Mouse (Mus musculus) MEL (cell line): ENCODE measurements at regions not wholly inside any gene's neighbourhood (a gene's known extent, or its start where the extent isn't known, plus 50 kb on each side); places are given as distances from the start of the nearest gene placed in this dataset.

Experiments used
- BHLHE40 ChIP-seq: IDR thresholded peaks from 2 replicates; pipeline ENCODE4 v1.6.1; 2012; ENCODE audit warnings: low read depth, mild to moderate bottlenecking, inconsistent platforms, low read length, improper control_type of control experiment, borderline replicate concordance
- CHD2 ChIP-seq: IDR thresholded peaks from 2 replicates; pipeline ENCODE4 v1.6.1; 2011; ENCODE audit warnings: low read length, improper control_type of control experiment
- CTCF ChIP-seq, 3 experiments: IDR thresholded peaks in 2 of 3; conservative IDR thresholded peaks in 1 of 3; 2 replicates each; pipeline ENCODE4 v1.5.1; 2011 to 2012; ENCODE audit warnings: low read length in 3 of 3, low read depth in 2 of 3, mild to moderate bottlenecking in 2 of 3, improper control_type of control experiment in 1 of 3, inconsistent platforms in 1 of 3, mixed read lengths in 1 of 3, moderate library complexity in 1 of 3; ENCODE audit not compliant: control insufficient read depth in 1 of 3, insufficient read depth in 1 of 3, poor library complexity in 1 of 3, severe bottlenecking in 1 of 3
- ELF1 ChIP-seq: IDR thresholded peaks from 2 replicates; pipeline ENCODE4 v1.6.1; 2014; ENCODE audit warnings: low read depth, mild to moderate bottlenecking, inconsistent platforms, low read length, improper control_type of control experiment, moderate library complexity
- EP300 ChIP-seq, 2 experiments: IDR thresholded peaks; 2 replicates each; pipeline ENCODE4 v1.6.1; 2011; ENCODE audit warnings: improper control_type of control experiment in 2 of 2, low read length in 2 of 2, low read depth in 1 of 2, mild to moderate bottlenecking in 1 of 2
- GABPA ChIP-seq: IDR thresholded peaks from 2 replicates; pipeline ENCODE4 v1.6.1; 2012; ENCODE audit warnings: low read depth, mild to moderate bottlenecking, inconsistent platforms, low read length, improper control_type of control experiment, moderate library complexity
- GATA1 ChIP-seq: IDR thresholded peaks from 2 replicates; pipeline ENCODE4 v1.6.1; 2011; ENCODE audit warnings: low read depth, low read length, improper control_type of control experiment
- MAFK ChIP-seq: IDR thresholded peaks from 2 replicates; pipeline ENCODE4 v1.6.1; 2011; ENCODE audit warnings: low read depth, mild to moderate bottlenecking, low read length, improper control_type of control experiment, borderline replicate concordance
- MAX ChIP-seq: IDR thresholded peaks from 2 replicates; pipeline ENCODE4 v1.6.1; 2011; ENCODE audit warnings: low read length, improper control_type of control experiment
- MYC ChIP-seq: IDR thresholded peaks from 2 replicates; pipeline ENCODE4 v1.6.1; 2011; ENCODE audit warnings: low read depth, mild to moderate bottlenecking, low read length, improper control_type of control experiment, moderate library complexity
- POLR2AphosphoS2 ChIP-seq: IDR thresholded peaks from 2 replicates; pipeline ENCODE4 v1.6.1; 2011; ENCODE audit warnings: low read length, improper control_type of control experiment
- USF2 ChIP-seq, 2 experiments: IDR thresholded peaks; 2 replicates each; pipeline ENCODE4 v1.6.1; 2011 to 2012; ENCODE audit warnings: improper control_type of control experiment in 2 of 2, low read length in 2 of 2, borderline replicate concordance in 1 of 2, inconsistent platforms in 1 of 2, low read depth in 1 of 2, mild to moderate bottlenecking in 1 of 2; ENCODE audit not compliant: insufficient read depth in 1 of 2
- ZKSCAN1 ChIP-seq: IDR thresholded peaks from 2 replicates; pipeline ENCODE4 v1.6.1; 2012; ENCODE audit warnings: low read depth, mild to moderate bottlenecking, inconsistent platforms, low read length, improper control_type of control experiment, moderate library complexity

DNA sequence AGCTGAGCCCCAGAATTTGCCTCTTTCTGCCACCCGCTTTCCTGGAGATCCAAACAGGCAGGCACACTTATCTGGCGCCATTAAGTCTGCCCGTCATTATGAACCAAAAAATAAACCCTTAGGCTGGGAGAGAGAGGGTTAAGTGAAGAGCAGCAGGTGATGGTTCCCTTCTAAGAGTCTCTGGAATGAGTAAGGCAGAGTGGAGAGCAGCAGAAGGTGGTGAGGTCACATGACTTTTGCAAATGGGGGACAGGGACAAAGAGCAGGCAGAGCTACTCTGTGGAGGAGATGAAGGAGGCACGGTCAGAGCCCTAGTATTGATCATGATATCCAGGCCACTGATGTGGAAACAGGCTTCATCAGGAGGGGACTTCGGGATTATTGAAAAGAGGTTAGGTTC, 64.2 kb upstream of the Gadl1 start:
- TF ChIP-seq ZKSCAN1 (no peak), POLR2AphosphoS2 (no peak), ELF1 (no peak), CTCF (IDR thresholded peaks at IDR 0.05 in 2 of 3, conservative IDR thresholded peaks at IDR 0.05 in 1 of 3; ENCODE audit: control insufficient read depth in 1 of 3, insufficient read depth in 1 of 3, low read depth in 2 of 3, low read length in 3 of 3, poor library complexity in 1 of 3, severe bottlenecking in 1 of 3) (no peak), MAX (no peak), BHLHE40 (no peak), GATA1 (no peak), EP300 (IDR thresholded peaks at IDR 0.05; ENCODE audit: low read depth in 1 of 2, low read length in 2 of 2) (no peak), MAFK (no peak), MYC (no peak), GABPA (no peak), CHD2 (no peak), USF2 (IDR thresholded peaks at IDR 0.05; ENCODE audit: borderline replicate concordance in 1 of 2, insufficient read depth in 1 of 2, low read depth in 1 of 2, low read length in 2 of 2) (no peak)
